Mouse (Mus musculus) layer of hippocampus, postnatal 25 days (tissue): ENCODE results near the gene Fam92b. TPM values are rescaled to one million over a fixed set of nuclear protein-coding genes. Genes with fewer than 3 reads are reported as not detected.
A peak's percentile ranks its signal among the peaks of the same experiment; 100 is the strongest.

Source experiments
- DNase-seq, 2 experiments: peaks; one replicate each; pipeline ENCODE4 v3.0.0; 2022; ENCODE audit warnings: mixed read lengths in 2 of 2, low spot score in 1 of 2; ENCODE audit errors: extremely low spot score in 1 of 2
- total RNA-seq, 2 experiments: library from RNA; stranded (reverse); gene quantifications; 2 replicates each; pipeline ENCODE4 v1.2.3; 2021

Gene Fam92b
- total RNA-seq, 2 experiments from 2014 or later: 0.61 to 0.71 TPM

DNA sequence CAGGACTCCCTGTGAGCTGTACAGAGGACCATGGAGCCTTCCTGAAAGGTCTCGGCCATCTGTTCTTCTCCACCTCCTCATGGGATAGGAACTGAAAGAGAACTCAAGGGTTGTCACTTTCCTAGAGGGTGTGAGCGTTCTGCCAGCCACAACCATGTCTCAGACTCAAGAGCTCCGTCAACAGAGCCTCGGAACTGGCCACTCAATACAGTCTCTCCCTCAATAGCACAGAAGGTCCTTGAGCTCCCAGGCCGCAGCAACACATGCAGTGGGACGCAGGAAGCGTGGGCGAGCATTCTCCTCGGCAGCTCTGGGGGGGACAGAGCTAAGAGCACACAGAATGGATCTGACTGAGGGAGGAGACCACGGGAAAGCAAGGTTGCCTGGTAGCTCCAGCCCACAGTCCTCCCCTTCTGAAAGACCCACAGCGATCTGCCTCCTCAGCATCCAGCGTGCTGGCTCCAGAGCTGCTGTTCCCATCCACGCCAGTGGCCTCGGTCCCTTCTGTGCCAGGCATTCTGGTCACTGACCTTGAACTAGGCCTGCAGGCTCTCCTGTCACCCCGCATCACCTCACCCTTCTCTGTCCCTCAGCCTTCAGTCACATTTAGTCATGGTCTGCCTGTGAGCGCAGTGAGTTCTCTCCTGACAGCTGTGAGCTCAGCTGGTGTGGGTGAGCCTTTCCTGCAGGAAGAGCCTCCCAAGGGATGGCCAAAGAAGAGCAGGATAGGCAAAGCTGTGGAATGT lies 15.4 kb downstream of the Fam92b start:
- no peak for DNase-seq

- no peak for DNase-seq
Observed at GRCm38 (mm10) chr8:120160366-120160765, 16.9 kb downstream of the Fam92b start.

- no peak for DNase-seq
Observed at GRCm38 (mm10) chr8:120152636-120153035, 24.6 kb downstream of the Fam92b start.

GRCm38 (mm10) chr8:120151151-120151550 lies 26.1 kb downstream of the Fam92b start:
- no peak for DNase-seq

DNA sequence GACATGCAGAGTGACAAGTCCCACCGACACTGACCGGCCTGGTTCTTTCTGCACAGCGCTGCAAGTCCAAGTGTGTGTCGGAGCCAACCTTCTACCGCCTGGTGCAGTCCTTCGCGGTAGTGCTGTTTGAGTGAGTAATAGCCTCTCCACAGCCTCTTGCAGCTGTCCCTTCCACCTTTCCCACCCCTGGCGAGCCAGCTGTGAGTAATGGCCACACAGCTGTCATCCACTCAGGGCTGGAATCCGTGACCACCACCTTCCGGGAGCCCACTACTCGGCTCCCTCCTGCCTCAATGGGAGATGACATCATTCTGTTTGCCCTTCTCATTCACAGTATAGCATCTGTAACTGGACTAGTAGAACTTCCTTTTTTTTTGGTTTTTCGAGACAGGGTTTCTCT lies 27.2 kb downstream of the Fam92b start:
- DNase-seq: no peak

DNA sequence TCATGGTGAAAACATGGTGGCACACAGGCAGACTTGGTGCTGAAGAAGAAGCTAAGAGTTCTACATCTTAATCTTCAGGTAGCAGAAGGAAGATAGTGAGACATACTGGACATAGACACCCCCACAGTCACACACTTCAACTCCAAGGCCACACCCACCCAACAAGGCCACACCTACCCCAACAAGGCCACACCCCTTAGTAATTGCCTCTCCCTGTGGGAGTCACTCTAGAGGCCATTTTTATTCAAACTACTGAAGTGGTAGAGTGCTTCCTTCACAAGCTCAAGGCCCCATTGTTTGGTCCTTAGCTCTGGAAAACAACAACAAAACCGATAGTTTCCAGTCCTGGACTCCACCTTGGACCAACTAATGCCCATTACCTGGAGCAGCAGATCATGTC lies 31.2 kb downstream of the Fam92b start:
- no peak for DNase-seq

DNA sequence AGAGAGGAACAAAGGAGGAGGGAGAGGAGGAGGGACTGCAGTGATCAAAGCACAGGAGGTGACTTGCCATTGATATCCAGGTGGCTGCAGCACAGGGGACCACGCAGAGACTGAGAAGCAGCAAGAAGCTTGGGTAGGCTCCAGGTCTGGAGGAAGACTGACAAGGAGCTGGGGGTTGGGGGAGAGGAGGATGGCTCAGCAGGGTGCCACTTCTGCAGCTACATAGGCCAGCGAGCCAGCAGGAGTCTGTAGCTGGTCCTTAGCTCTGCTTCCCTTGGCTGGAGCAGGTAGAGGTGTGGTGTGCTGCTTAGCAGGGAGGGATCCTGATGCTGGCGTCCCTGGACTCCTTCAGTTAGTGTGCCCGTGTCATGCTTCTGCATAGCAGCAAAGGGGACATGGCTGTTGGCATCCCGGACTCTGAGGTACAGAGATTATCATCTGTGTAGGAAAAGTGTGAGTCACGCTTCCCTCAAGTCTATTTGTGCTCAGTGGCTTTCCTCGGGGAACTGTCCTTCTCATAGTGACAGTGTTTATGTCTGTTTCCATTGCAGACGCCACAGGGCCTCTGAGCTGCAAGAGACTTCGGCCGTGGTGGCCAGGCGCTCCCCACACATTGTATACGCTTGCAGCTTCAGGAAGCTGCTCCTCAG lies 32.5 kb downstream of the Fam92b start:
- DNase-seq: no peak

DNA sequence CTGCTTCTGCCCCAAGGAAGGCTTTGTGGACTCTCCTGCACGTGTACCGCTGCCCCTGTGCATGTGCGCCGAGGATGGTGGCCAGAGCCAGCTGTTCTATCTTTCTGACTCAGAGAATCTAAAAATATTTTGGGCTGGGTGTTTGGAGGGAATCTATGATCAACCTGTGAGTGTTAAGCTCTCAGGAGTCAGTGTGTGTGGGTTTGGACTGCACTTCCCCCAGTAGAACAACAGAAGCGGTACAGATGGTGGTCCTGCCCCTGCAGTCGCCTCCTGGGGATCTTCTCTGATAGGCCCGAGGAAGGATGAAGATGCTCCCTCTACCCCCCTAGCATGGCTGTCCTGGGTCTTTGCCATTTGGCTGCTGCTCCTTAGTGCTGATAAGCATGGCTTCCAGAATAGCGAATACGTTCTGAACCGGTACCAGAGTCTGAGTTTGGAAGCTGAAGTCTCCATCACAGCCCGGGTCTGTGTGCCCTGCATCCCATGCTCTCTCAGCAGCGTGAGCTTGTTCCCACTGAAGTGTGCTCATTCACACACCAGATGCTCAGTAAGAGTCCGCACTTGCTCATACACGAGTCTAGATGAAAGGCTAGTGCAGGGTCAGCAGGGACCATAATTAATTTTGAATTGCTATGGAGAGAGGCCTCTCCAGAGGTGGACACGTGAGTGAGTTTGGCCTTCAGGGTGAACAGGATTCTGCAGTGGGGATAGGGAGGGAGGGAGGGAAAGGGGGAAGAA lies 33.2 kb downstream of the Fam92b start:
- DNase-seq: no peak

DNA sequence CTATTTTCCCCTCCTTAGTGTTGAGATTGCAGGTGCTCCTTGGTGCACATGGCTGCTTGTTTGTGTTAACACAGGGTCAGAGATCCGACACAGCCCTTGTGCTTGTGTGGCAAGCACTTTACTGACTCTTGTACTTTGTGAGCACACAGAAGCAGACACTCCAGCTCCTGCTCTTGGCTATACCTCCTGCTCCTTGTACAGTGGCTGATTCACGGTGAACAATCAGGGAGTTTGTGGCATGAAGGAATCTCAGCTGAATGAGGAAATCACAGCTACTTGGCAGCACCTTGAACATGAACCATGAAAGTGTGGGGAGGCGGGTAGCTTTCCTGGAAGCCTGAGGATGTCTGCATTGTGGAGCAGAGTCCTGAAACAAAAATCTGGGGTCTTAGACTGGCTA lies 36.5 kb downstream of the Fam92b start:
- DNase-seq: no peak

DNA sequence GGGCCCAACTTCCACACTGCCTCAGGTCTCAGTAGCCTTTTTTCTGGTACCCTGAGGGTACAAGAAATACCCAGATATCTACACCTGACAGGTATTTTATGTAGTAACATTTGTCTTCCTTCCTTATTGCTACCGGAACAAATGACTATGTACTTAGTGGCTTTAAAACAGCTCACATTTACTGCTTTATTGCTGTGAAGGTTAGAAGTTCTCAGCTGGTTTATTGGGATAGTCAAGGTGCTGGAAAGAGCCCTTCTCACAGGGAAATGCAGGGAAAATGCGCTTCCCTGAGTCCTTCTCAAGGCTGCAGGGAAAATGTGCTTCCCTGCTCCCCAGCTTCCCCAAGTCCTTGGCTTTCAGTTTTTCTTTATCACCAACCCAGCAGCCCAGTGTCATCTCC lies 38.3 kb downstream of the Fam92b start:
- no peak for DNase-seq

DNA sequence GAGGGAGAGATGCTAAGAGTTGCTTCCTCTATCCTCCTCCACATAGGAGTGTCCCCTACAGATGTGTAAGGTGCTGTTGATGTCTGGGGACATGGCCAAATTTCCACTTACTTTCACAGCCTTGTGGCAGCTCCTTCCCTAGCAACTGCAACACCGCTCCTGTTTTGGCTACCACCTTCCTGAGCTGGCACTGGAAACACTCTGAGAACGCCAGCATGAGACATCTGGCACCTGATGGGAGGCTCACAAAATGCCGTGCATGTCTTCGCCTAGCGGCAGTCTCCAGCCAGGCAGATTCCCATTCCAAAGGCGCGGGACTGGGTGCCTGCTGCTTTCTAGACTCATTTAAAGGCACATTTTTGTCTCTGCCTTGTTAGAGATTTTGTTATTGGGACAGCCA lies 40.6 kb downstream of the Fam92b start:
- peak in 1 of 2 experiments; percentile 30 for DNase-seq

DNA sequence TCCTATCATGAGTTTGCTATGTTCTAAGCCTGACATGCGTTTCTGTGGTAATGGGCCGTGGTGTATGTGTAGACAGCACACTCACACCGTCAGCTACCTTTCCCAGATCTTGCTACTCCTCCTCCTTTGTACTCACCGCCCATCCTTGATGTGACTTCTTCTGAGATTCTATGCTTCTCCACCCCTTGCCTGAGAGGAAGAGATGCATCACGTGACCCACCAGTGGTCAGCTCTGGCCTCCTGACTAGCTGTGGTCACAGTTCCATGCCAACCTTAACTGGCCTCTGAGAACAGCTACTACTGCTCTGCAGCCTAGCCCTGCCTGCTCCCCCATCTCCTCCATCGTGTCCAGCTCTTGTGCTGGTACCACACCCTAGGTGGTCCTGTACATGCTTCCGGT lies 41.6 kb downstream of the Fam92b start:
- no peak for DNase-seq

GRCm38 (mm10) chr8:120133169-120133568 lies 44.1 kb downstream of the Fam92b start:
- DNase-seq: no peak

- DNase-seq: no peak
Observed at GRCm38 (mm10) chr8:120131158-120131557, 46.1 kb downstream of the Fam92b start.

- DNase-seq: no peak
Observed at GRCm38 (mm10) chr8:120129547-120129946, 47.7 kb downstream of the Fam92b start.

GRCm38 (mm10) chr8:120126357-120127161 lies 50.7 kb downstream of the Fam92b start:
- DNase-seq: no peak

- no peak for DNase-seq
Observed at GRCm38 (mm10) chr8:120124836-120125389, 52.4 kb downstream of the Fam92b start.

DNA sequence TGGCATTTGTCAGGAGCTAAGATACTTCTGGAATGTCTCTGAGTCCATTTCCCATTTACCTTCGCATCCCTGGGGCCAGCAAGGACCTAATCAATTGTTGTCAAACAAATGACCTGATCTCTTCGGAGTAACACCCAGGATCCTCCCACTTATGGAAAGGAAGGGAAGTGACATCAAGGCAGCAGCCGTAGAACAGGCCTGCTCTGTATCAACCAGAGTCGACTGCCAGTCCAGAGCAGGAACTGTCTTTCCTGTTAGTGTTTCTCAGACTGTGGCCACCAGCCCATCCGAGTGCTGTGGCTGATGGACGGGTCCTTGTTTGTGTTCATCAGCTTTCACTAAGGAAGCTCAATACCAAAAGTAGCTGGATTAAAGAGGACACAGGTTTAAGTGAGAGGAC lies 53.0 kb downstream of the Fam92b start:
- no peak for DNase-seq

- DNase-seq: no peak
Observed at GRCm38 (mm10) chr8:120120951-120121350, 56.3 kb downstream of the Fam92b start.

- no peak for DNase-seq
Observed at GRCm38 (mm10) chr8:120119931-120120330, 57.3 kb downstream of the Fam92b start.
